Mouse (Mus musculus) midbrain, embryonic 14.5 days (tissue): Measurements from ENCODE around the gene Dpep3. TPM values are rescaled to one million over a fixed set of nuclear protein-coding genes. Genes with fewer than 3 reads are reported as not detected.
A peak's percentile ranks its signal among the peaks of the same experiment; 100 is the strongest.
"Not testable (repeated sequence)": the region's sequence is repeated elsewhere in the genome, so short reads cannot be mapped to it uniquely, and the experiment has no call there.

ENCODE experiments used
- ATAC-seq: fragments of 200-750 bp; cut with Nextera tagmentation; 2 replicates; pipeline ENCODE4 v1.8.0; 2017; ENCODE audit warnings: moderate number of reproducible peaks, moderate library complexity; ENCODE audit not compliant: low FRiP score, low TSS enrichment
- DNase-seq: peaks from one replicate; pipeline ENCODE4 v3.0.0-alpha.2; 2015
- H3K27ac ChIP-seq: fragments of 300-500 bp; sonication (generic); replicated peaks from 2 replicates; pipeline ENCODE4 v1.5.1; 2014; ENCODE audit warnings: mild to moderate bottlenecking, low read depth, low read length, moderate library complexity
- H3K27me3 ChIP-seq: fragments of 300-500 bp; sonication (generic); 2 replicates; pipeline ENCODE4 v1.6.1; 2014; ENCODE audit warnings: low read length, control low read depth, mixed read lengths; ENCODE audit not compliant: control insufficient read depth, insufficient read depth
- H3K36me3 ChIP-seq: fragments of 300-500 bp; sonication (generic); 2 replicates; pipeline ENCODE4 v1.6.1; 2014; ENCODE audit warnings: low read length, control low read depth; ENCODE audit not compliant: control insufficient read depth, insufficient read depth
- H3K4me1 ChIP-seq: fragments of 300-500 bp; sonication (generic); 2 replicates; pipeline ENCODE4 v1.6.1; 2014; ENCODE audit warnings: mild to moderate bottlenecking, antibody characterized with exemption, low read length, control low read depth; ENCODE audit not compliant: control insufficient read depth, insufficient read depth
- H3K4me2 ChIP-seq: fragments of 300-500 bp; sonication (generic); 2 replicates; pipeline ENCODE4 v1.6.1; 2014; ENCODE audit warnings: mild to moderate bottlenecking, low read length, moderate library complexity
- H3K4me3 ChIP-seq: fragments of 300-500 bp; sonication (generic); replicated peaks from 2 replicates; pipeline ENCODE4 v1.5.1; 2014; ENCODE audit warnings: low read depth, low read length
- H3K9ac ChIP-seq: fragments of 300-500 bp; sonication (generic); replicated peaks from 2 replicates; pipeline ENCODE4 v1.6.1; 2014; ENCODE audit warnings: mild to moderate bottlenecking, low read length, moderate library complexity
- H3K9me3 ChIP-seq: fragments of 300-500 bp; sonication (generic); 2 replicates; pipeline ENCODE4 v1.6.1; 2016; ENCODE audit warnings: low read length, control low read depth, mixed read lengths; ENCODE audit not compliant: control insufficient read depth
- WGBS: fragments of 180-500 bp; shearing (Covaris S2); extraction: QIAGEN DNeasy Blood & Tissue Kit; methylation state at CpG from one replicate; pipeline ENCODE4 v1.1.7; 2014; 5-methylcytosine and 5-hydroxymethylcytosine counted together
- polyA plus RNA-seq: library from polyadenylated mRNA; unstranded; fragments of >200 nt; fragmentation: Nextera tagmentation; extraction: Ambion mirVana; gene quantifications from 2 replicates; pipeline ENCODE4 v1.2.1, GENCODE M21; 2014

Gene Dpep3
- not detected in 2 replicates for polyA plus RNA-seq

DNA sequence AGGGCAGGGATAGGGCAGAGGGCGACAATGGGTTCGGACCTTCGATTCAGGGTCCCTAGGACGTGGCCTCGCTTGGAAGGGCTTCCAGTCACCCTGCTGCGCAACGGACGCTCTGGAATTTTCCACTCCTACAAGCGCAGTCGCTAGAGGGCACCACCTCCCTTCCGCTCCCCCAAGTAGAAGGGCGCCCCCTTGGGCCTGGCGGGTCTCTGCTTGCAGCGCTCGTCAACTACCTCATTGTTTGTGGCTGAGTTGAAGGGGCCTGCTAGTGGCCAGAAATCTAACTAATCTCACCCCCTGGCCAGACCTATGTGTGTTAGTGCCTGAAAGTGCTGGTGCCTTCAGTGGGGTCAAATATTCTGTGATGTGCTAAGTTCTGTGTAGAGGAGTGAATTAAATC, at the start of gene Dpep3:
Dpep3 (minus strand) TSS at position 105 of the 400 bp plus-strand sequence.
- WGBS = 91% methylated on average over 15 of the region's 15 CpGs
- H3K27ac ChIP-seq = no peak within 1 kb of the TSS
- H3K4me3 ChIP-seq = no peak within 1 kb of the TSS
- H3K4me1 ChIP-seq = no peaks in the 10 kb centered on the region
- no peaks in the 10 kb centered on the region for H3K36me3 ChIP-seq
- H3K4me2 ChIP-seq = no peak within 1 kb of the TSS
- no peaks in the 10 kb centered on the region for H3K9me3 ChIP-seq
- no peaks in the 10 kb centered on the region for H3K27me3 ChIP-seq
- no peak within 1 kb of the TSS for H3K9ac ChIP-seq
- DNase-seq (no peak), ATAC-seq (no peak)

DNA sequence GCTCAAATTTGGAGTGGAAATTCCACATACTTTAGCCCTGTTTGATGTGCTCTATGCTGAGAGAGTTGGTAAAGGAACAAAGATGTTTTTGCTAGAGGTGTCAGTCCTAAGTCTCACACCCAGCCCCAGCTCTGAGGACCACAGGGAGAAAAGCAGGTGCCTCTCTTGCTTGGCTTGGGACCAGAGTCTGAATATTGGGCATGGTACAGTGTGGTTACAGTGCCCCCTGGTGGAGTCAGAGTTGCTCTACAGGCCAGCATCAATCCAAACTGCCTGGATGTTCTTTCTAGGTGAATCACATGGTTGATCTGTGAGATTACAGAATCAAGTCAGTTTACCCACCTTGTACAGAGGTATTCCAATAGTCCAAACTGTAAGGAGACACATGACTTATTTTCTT, 43.3 kb upstream of the Dpep3 start:
- peak; percentile 91 for DNase-seq
- no peaks in the 10 kb centered on the region for H3K9me3 ChIP-seq
- no peak for ATAC-seq

DNA sequence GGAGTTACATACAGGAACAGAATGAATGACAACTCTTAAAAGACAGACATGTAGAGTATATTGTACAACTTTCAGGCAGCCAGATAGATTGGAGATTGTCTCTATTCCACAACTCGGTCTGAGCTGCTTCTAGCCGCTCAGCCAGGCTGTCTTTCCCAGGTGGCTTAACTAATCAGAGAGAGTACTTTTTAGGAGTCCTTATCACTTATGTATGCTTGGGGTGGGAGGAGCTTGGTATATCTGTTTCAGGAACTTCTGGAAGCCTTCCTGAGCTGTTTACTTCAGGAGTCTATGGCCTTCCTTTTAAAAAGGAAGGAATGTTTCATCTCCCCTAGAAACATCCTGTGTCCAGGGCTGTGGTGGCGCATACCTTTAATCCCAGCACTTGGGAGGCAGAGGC, 38.8 kb upstream of the Dpep3 start:
- Histone ChIP-seq H3K4me2 (no peak overlapping the region), H3K36me3 (peaks cover 28% of the 10 kb centered on the region), H3K4me1 (no peaks in the 10 kb centered on the region), H3K9ac (no peak overlapping the region), H3K4me3 (no peak overlapping the region), H3K27me3 (no peaks in the 10 kb centered on the region), H3K27ac (no peak overlapping the region), H3K9me3 (no peaks in the 10 kb centered on the region)
- WGBS = 96% methylated on average over 3 of the region's 3 CpGs
- no peak for ATAC-seq
- DNase-seq = no peak

More for the DNA sequence above, 43.3 kb upstream of the Dpep3 start:
- no peak overlapping the region for H3K27ac ChIP-seq
- H3K4me2 ChIP-seq = no peak overlapping the region
- H3K27me3 ChIP-seq = no peaks in the 10 kb centered on the region
- no peak overlapping the region for H3K4me3 ChIP-seq
- no peaks in the 10 kb centered on the region for H3K4me1 ChIP-seq
- no peak overlapping the region for H3K9ac ChIP-seq
- H3K36me3 ChIP-seq = peaks cover 29% of the 10 kb centered on the region; the same call in 1 of the 2 replicates

DNA sequence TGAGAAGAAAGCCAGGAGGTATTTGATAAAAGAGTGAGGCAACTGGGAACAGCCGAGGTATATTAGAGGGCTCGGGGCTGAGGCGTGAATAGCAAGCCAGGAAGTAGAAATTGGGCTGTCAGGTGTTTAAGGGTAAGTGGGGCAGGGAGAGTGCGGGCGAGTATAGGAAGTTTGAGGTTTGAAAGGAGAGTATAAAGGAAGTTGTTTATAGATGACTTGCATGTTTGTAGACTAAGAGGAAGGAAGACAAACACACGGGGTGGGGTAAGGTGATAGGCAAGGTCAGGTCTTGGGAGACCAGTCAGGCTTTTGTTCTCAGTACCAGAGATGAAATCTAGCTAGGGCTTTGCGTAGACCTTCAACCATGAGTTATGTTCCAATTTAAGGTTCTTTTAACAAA, 37.9 kb upstream of the Dpep3 start:
- Histone ChIP-seq H3K4me2 (no peak overlapping the region), H3K9ac (no peak overlapping the region), H3K27ac (no peak overlapping the region), H3K4me3 (no peak overlapping the region), H3K27me3 (no peaks in the 10 kb centered on the region), H3K36me3 (peaks cover 28% of the 10 kb centered on the region), H3K4me1 (no peaks in the 10 kb centered on the region), H3K9me3 (no peaks in the 10 kb centered on the region)
- 95% methylated on average over 7 of the region's 7 CpGs for WGBS
- ATAC-seq = no peak
- no peak for DNase-seq

DNA sequence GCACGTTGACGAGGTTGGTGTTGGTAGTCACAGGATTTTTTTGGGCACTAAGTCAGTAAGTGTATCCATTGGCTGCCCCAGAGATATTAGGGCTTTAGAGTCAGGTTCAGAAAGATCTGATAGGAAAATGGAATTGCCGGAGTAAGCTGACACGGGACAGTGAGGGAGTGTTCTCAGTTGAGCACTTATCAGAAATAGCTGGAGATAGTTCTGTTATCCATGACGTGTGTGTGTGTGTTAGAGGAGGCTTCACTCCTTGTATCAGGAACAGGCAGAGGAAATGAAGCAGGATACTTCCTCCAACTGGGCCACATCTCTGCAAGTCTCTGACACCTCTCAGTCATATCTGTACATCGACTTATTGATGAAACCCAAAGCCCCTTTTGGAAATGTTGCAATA, 37.1 kb upstream of the Dpep3 start:
- WGBS = 95% methylated on average over 6 of the region's 6 CpGs
- Histone ChIP-seq H3K9me3 (no peaks in the 10 kb centered on the region), H3K4me2 (no peak overlapping the region), H3K4me3 (no peak overlapping the region), H3K27me3 (no peaks in the 10 kb centered on the region), H3K36me3 (peaks cover 28% of the 10 kb centered on the region), H3K27ac (no peak overlapping the region), H3K4me1 (0 out of 2 replicates have a peak, but pooled peaks cover 5% of the 10 kb centered on the region), H3K9ac (no peak overlapping the region)
- no peak for DNase-seq
- no peak for ATAC-seq

DNA sequence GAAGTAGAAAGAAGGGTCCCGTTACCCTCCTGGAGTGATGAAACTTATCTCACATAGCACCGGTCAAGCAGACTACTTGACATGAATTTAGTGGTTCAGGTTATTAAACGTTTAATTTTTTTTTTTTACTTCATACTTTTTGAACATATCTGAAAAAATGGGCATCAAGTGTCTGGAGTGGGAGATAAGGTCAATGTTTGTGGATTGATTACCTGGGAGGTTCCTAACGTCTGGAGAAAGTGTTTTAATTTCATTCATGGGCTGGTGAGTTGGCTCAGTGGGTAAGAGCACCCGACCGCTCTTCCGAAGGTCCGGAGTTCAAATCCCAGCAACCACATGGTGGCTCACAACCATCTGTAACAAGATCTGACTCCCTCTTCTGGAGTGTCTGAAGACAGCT, 33.0 kb upstream of the Dpep3 start:
- Histone ChIP-seq H3K36me3 (peaks cover 16% of the 10 kb centered on the region), H3K4me1 (peaks cover 12% of the 10 kb centered on the region), H3K4me2 (peak overlapping the region; percentile 99), H3K4me3 (peak overlapping the region; percentile 96)
- not testable (repeated sequence) for H3K27me3 ChIP-seq, H3K9ac ChIP-seq, ATAC-seq, H3K9me3 ChIP-seq, DNase-seq, H3K27ac ChIP-seq
- 86% methylated on average over 8 of the region's 8 CpGs for WGBS

DNA sequence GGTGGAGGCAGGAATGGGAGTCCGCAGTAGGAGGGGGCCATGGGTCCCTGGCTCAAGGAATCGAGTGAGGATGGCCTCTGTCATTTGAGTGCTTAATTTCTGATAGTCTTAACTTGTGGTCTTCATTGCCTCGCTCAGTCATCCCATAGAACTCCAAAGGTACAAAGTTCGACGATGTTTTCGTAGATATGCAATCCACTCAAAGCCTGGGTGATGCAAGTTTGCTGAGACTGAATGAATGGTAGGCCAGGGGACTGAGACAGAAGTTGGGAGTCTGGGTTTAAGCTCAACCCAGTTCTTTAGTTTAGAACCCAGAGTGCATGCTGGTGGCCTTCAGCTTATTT, 32.4 kb upstream of the Dpep3 start, which contains the start of gene Ddx28:
Ddx28 (minus strand) TSS at position 240 of the 344 bp plus-strand sequence.
- Histone ChIP-seq H3K4me3 (peak within 1 kb of the TSS; percentile 96), H3K4me2 (peak within 1 kb of the TSS; percentile 99)
- WGBS = 2% methylated on average over 6 of the region's 6 CpGs

DNA sequence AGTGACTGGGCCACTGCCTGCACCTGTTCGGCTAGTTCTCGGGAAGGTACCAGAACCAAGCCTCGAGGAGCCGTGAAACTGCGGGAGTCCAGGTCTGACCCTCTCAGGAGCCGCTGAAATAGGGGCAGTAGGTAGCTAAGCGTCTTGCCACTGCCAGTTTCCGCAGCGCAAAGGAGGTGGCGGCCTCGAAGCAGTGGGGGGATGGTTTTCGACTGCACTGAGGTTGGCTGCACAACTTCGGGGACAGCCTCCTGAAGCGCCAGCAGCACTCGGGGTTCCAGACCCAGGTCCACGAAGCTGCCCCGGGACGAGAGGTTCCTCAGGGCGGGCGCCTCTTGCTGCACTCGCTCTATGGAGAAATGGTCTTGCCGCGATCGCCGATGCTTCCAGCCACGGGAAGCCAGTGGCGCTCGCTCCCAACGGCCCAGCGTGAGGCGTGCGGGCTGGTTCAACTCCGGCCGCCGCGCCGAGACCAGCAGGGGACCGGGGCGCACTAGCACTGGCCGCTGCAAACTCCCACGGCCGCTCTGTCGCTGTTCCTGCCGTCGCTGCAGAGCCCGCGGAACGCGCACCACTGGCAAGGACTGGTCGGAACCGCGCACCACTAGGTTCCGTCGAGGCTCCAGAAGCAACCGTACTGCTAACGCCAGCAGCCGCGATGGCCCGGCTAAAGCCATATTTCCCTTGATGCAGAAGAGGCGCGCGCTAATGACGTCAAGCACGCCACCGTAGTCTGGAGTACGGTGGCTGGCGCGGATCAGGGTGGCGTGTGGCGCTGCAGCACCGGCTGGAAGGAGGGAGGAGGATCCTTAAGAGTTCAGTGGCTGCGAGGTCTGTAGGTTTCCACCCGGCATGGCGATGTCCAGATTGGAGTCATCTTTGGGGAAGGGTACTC, 31.8 kb upstream of the Dpep3 start:
- H3K4me1 ChIP-seq = peaks cover 12% of the 10 kb centered on the region
- WGBS = 2% methylated on average over 74 of the region's 74 CpGs
- ATAC-seq (peak; percentile 91), DNase-seq (peak; percentile 98)
- peak overlapping the region; percentile 96 for H3K4me3 ChIP-seq
- H3K9ac ChIP-seq = peak overlapping the region; percentile 85
- no peaks in the 10 kb centered on the region for H3K27me3 ChIP-seq
- H3K27ac ChIP-seq = peak overlapping the region; percentile 79
- peak overlapping the region; percentile 99 for H3K4me2 ChIP-seq
- H3K9me3 ChIP-seq = no peaks in the 10 kb centered on the region
- H3K36me3 ChIP-seq = peaks cover 6% of the 10 kb centered on the region

More for the DNA sequence above, 32.4 kb upstream of the Dpep3 start, which contains the start of gene Ddx28:
- Histone ChIP-seq H3K27me3 (no peaks in the 10 kb centered on the region), H3K9me3 (no peaks in the 10 kb centered on the region), H3K27ac (peak within 1 kb of the TSS; percentile 79), H3K4me1 (peaks cover 12% of the 10 kb centered on the region), H3K9ac (peak within 1 kb of the TSS; percentile 85), H3K36me3 (peaks cover 10% of the 10 kb centered on the region)
- no peak for DNase-seq
- peak; percentile 48; the same call in 1 of the 2 replicates for ATAC-seq

DNA sequence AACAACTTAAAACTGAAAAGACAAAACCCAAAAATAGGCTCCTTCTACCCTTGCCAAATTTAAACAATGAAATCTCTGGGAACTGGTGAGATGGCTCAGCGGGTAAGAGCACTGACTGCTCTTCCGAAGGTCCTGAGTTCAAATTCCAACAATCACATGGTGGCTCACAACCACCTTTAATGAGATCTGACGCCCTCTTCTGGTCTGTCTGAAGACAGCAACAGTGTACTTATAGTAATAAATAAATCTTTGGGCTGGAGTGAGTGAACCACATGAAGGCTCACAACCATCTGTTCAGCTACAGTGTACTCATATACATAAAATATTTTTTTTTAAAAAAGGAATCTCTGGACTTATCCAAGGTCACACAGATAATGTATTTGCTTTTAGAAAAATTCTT, 28.7 kb upstream of the Dpep3 start:
- ATAC-seq, H3K27me3 ChIP-seq, H3K4me2 ChIP-seq, H3K36me3 ChIP-seq, H3K9ac ChIP-seq, H3K9me3 ChIP-seq, H3K27ac ChIP-seq, H3K4me3 ChIP-seq, DNase-seq: not testable (repeated sequence)
- 64% methylated on average over 3 of the region's 3 CpGs for WGBS
- H3K4me1 ChIP-seq = peaks cover 12% of the 10 kb centered on the region
